Mouse (Mus musculus) G1E (cell line): ENCODE measurements around the gene Efl1. TPM values are rescaled to one million over a fixed set of nuclear protein-coding genes. Genes with fewer than 3 reads are reported as not detected.
"Not testable (repeated sequence)": the region's sequence is repeated elsewhere in the genome, so short reads cannot be mapped to it uniquely, and the experiment has no call there.

ENCODE experiments used
- ATAC-seq: 2 replicates; pipeline ENCODE4 v1.8.0; 2016; ENCODE audit warnings: mild to moderate bottlenecking; ENCODE audit not compliant: insufficient number of reproducible peaks, poor library complexity, low FRiP score, severe bottlenecking; ENCODE audit errors: extremely low read depth
- DNase-seq: peaks from one replicate; pipeline ENCODE4 v3.0.0; 2012; ENCODE audit warnings: low spot score
- H3K27me3 ChIP-seq: 2 replicates; pipeline ENCODE4 v1.6.1; 2012; ENCODE audit warnings: mild to moderate bottlenecking, low read length, inconsistent platforms; ENCODE audit not compliant: insufficient read depth
- H3K36me3 ChIP-seq: replicated peaks from 2 replicates; pipeline ENCODE3; 2012; ENCODE audit warnings: mild to moderate bottlenecking, inconsistent platforms
- H3K4me1 ChIP-seq: 2 replicates; pipeline ENCODE4 v1.6.1; 2012; ENCODE audit warnings: low read depth, low read length, inconsistent platforms, mixed read lengths; ENCODE audit not compliant: insufficient read depth
- H3K4me3 ChIP-seq: 2 replicates; pipeline ENCODE4 v1.5.1; 2012; ENCODE audit warnings: low read depth, mild to moderate bottlenecking, inconsistent platforms, low read length, moderate library complexity, mixed read lengths
- H3K9me3 ChIP-seq: replicated peaks from 2 replicates; pipeline ENCODE4 v1.6.1; 2012; ENCODE audit warnings: inconsistent platforms
- CTCF ChIP-seq: IDR thresholded peaks from 2 replicates; pipeline ENCODE4 v1.5.1; 2012; ENCODE audit warnings: low read depth, low read length, inconsistent platforms, mixed read lengths
- GATA1 ChIP-seq: IDR thresholded peaks from 2 replicates; pipeline ENCODE4 v1.6.1; 2012; ENCODE audit warnings: borderline replicate concordance, low read length, inconsistent platforms, mixed read lengths
- GATA2 ChIP-seq: IDR thresholded peaks from 2 replicates; pipeline ENCODE4 v1.6.1; 2012; ENCODE audit warnings: low read depth, low read length, inconsistent platforms, borderline replicate concordance
- POLR2AphosphoS5 ChIP-seq: IDR thresholded peaks from 2 replicates; pipeline ENCODE4 v1.6.1; 2012; ENCODE audit warnings: low read depth, low read length, inconsistent platforms; ENCODE audit not compliant: insufficient replicate concordance
- TAL1 ChIP-seq: conservative IDR thresholded peaks from 2 replicates; pipeline ENCODE4 v1.6.1; 2012; ENCODE audit warnings: low read depth, low read length, inconsistent platforms, mixed read lengths
- polyA plus RNA-seq: library from polyadenylated mRNA; stranded (reverse); fragments of >175 nt; gene quantifications from 2 replicates; pipeline ENCODE4 v1.2.3, GENCODE M21; 2012
- total RNA-seq, 2 experiments: library from RNA; stranded (forward) in 1 of 2; stranded (reverse) in 1 of 2; fragments of 200-1000 nt in 1 of 2; fragments of >200 nt in 1 of 2; fragmentation: Nextera tagmentation in 1 of 2; gene quantifications; 2 replicates each; pipeline ENCODE4 v1.2.3; 2014 to 2017

Gene Efl1
- total and polyA plus RNA-seq, 3 experiments: 3.7 to 31.9 (median 23.0) TPM

DNA sequence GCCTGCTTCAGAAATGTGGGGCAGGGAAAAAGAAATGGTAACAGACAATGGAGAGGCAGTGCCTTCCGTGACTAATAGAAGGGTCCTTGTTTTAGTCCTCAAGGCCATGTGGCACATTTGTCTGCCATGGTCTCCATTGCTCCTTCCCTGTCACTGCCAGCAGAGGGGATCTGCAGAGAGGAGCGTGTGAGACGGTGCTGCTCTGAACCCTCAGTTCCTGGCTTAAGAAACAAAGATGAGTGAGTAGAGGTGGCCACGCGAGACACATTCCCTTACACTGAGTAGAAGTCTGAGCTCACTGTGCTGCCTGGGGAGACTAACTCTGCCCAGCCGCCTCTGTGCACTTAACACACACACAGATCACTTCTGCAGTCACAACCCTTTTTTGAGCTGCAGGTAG is 121.8 kb downstream of the Efl1 start:
- H3K4me3 ChIP-seq: no peak overlapping the region
- H3K36me3 ChIP-seq: peaks cover 73% of the 10 kb centered on the region
- no peak for TF ChIP-seq GATA1
- no peak for TF ChIP-seq POLR2AphosphoS5
- TF ChIP-seq GATA2: no peak
- no peak for TF ChIP-seq CTCF
- no peak for TF ChIP-seq TAL1
- H3K4me1 ChIP-seq: no peaks in the 10 kb centered on the region
- DNase-seq: no peak
- no peaks in the 10 kb centered on the region for H3K9me3 ChIP-seq
- no peaks in the 10 kb centered on the region for H3K27me3 ChIP-seq
- no peak for ATAC-seq

GRCm38 (mm10) chr7:82770957-82771660 is 122.7 kb downstream of the Efl1 start:
- H3K4me3 ChIP-seq, DNase-seq, H3K9me3 ChIP-seq, H3K27me3 ChIP-seq, ATAC-seq, H3K4me1 ChIP-seq: not testable (repeated sequence)
- peaks cover 72% of the 10 kb centered on the region for H3K36me3 ChIP-seq

GRCm38 (mm10) chr7:82771661-82772021 is 123.2 kb downstream of the Efl1 start:
- peaks cover 72% of the 10 kb centered on the region for H3K36me3 ChIP-seq
- DNase-seq, H3K27me3 ChIP-seq, ATAC-seq, H3K4me3 ChIP-seq, H3K4me1 ChIP-seq, H3K9me3 ChIP-seq: not testable (repeated sequence)

DNA sequence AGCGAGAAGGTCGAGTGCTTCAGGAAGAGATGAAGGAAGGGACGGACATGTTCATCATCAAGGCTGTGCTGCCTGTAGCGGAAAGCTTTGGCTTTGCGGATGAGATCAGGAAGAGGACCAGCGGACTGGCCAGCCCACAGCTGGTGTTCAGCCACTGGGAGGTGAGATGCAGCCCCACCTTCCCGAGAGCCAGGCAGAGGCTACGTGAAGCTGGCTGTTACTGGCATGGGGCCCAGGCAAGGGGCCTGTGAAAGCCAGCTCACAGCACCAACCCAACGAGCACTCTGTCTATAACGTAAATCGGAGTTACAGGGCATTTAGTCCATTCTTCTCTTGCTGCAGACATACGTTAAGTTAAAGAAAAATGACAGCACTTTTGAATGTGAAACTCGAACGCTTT is 124.1 kb downstream of the Efl1 start:
- ATAC-seq: no peak

DNA sequence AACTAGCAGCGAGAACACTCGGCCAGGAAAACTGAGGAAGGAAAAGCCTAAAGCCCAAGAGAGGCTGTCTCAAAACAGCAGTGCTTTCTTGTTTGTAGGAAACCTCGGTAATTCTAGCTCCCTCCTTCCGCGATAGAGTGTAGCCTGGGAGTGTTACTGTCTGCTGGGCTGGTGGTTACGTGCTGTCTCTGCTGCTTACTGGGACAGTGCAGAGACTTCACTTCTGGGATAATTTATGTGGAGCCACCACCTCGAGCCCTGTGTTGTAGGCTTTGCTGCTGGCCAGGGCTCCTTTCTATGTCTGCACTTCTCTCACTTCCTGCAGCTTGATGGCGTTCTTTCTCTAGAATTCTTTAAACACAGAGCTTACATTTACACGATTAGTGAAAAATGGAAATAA is 124.7 kb downstream of the Efl1 start:
- Histone ChIP-seq H3K4me3 (no peak overlapping the region), H3K4me1 (no peaks in the 10 kb centered on the region), H3K36me3 (peaks cover 80% of the 10 kb centered on the region), H3K9me3 (no peaks in the 10 kb centered on the region), H3K27me3 (no peaks in the 10 kb centered on the region)
- DNase-seq (no peak), ATAC-seq (no peak)
- TF ChIP-seq GATA1: no peak
- TF ChIP-seq CTCF: no peak
- no peak for TF ChIP-seq TAL1
- TF ChIP-seq POLR2AphosphoS5: no peak
- TF ChIP-seq GATA2: no peak

More for the DNA sequence above, 124.1 kb downstream of the Efl1 start:
- Histone ChIP-seq H3K4me3 (no peak overlapping the region), H3K27me3 (no peaks in the 10 kb centered on the region), H3K4me1 (no peaks in the 10 kb centered on the region), H3K36me3 (peaks cover 78% of the 10 kb centered on the region), H3K9me3 (no peaks in the 10 kb centered on the region)
- TF ChIP-seq CTCF (no peak), POLR2AphosphoS5 (no peak), TAL1 (no peak), GATA1 (no peak), GATA2 (no peak)
- DNase-seq: no peak

GRCm38 (mm10) chr7:82773884-82774283 is 125.5 kb downstream of the Efl1 start:
- Histone ChIP-seq H3K36me3 (peaks cover 77% of the 10 kb centered on the region), H3K4me1 (no peaks in the 10 kb centered on the region), H3K9me3 (no peaks in the 10 kb centered on the region), H3K4me3 (no peak overlapping the region), H3K27me3 (no peaks in the 10 kb centered on the region)
- TF ChIP-seq GATA1: no peak
- no peak for TF ChIP-seq TAL1
- TF ChIP-seq CTCF: no peak
- no peak for TF ChIP-seq POLR2AphosphoS5
- TF ChIP-seq GATA2: no peak
- no peak for ATAC-seq
- DNase-seq: no peak

GRCm38 (mm10) chr7:82775090-82775489 is 126.7 kb downstream of the Efl1 start:
- no peak overlapping the region for H3K4me3 ChIP-seq
- TF ChIP-seq GATA2: no peak
- TF ChIP-seq CTCF: no peak
- TF ChIP-seq GATA1: no peak
- TF ChIP-seq TAL1: no peak
- TF ChIP-seq POLR2AphosphoS5: no peak
- no peaks in the 10 kb centered on the region for H3K27me3 ChIP-seq
- H3K9me3 ChIP-seq: no peaks in the 10 kb centered on the region
- H3K36me3 ChIP-seq: peaks cover 80% of the 10 kb centered on the region
- DNase-seq (no peak), ATAC-seq (no peak)
- H3K4me1 ChIP-seq: no peaks in the 10 kb centered on the region
